Mouse (Mus musculus): Measurements from ENCODE around the gene Exo1.

Exo1 gene
- long read RNA-seq, experiment 1: 0 reads
- long read RNA-seq, experiment 2: 0 reads

- intact Hi-C loops (cut with DNase I): loop anchor here (5.0 kb wide), 1 partner anchor 253 kb away; the partner anchor contains the start of gene Fh1
Measured at GRCm38 (mm10) chr1:175880453-175881296, at the start of gene Exo1. TSS of gene Exo1 (plus strand) at chr1:175880581.

- intact Hi-C loops (cut with DNase I): no loop called here
Measured at GRCm38 (mm10) chr1:175855515-175855914, 24.9 kb upstream of the Exo1 start.

GRCm38 (mm10) chr1:175867050-175867449 is 13.3 kb upstream of the Exo1 start:
- intact Hi-C loops (cut with DNase I): loop anchor here (5.0 to 10.0 kb wide), 3 partner anchors 175 to 232 kb away; partner anchors contain the start of genes Chml and Opn3

- intact Hi-C loops (cut with DNase I): loop anchor here (5.0 to 10.0 kb wide), 3 partner anchors 175 to 233 kb away; partner anchors contain the start of genes Chml and Opn3
Measured at GRCm38 (mm10) chr1:175867558-175867957, 12.8 kb upstream of the Exo1 start.

GRCm38 (mm10) chr1:175870716-175871115 is 9.7 kb upstream of the Exo1 start:
- intact Hi-C loops (cut with DNase I): no loop called here

GRCm38 (mm10) chr1:175872028-175872816 is 8.2 kb upstream of the Exo1 start:
- intact Hi-C loops (cut with DNase I): no loop called here

GRCm38 (mm10) chr1:175883398-175883797 is 3.0 kb downstream of the Exo1 start:
- intact Hi-C loops (cut with DNase I): loop anchor here (5.0 kb wide), 1 partner anchor 256 kb away; the partner anchor contains the start of gene Fh1

- intact Hi-C loops (cut with DNase I): no loop called here
Measured at GRCm38 (mm10) chr1:175893263-175893662, 12.9 kb downstream of the Exo1 start.

GRCm38 (mm10) chr1:175893726-175894125 is 13.3 kb downstream of the Exo1 start:
- intact Hi-C loops (cut with DNase I): no loop called here

GRCm38 (mm10) chr1:175911207-175911606 is 30.8 kb downstream of the Exo1 start:
- intact Hi-C loops (cut with DNase I): no loop called here

GRCm38 (mm10) chr1:175912038-175912437 is 31.7 kb downstream of the Exo1 start:
- intact Hi-C loops (cut with DNase I): no loop called here

- intact Hi-C loops (cut with DNase I): no loop called here
Measured at GRCm38 (mm10) chr1:175913728-175914303, 33.4 kb downstream of the Exo1 start.

GRCm38 (mm10) chr1:175920029-175920428 is 39.6 kb downstream of the Exo1 start, which contains the start of gene Gm38100:
TSS of gene Gm38100 (plus strand) at chr1:175920329.
- intact Hi-C loops (cut with DNase I): no loop called here

- intact Hi-C loops (cut with DNase I): no loop called here
Measured at GRCm38 (mm10) chr1:175921091-175921490, 40.7 kb downstream of the Exo1 start.

GRCm38 (mm10) chr1:175923848-175924787 is 43.7 kb downstream of the Exo1 start:
- intact Hi-C loops (cut with DNase I): loop anchor here (2.0 kb wide), 1 partner anchor 253 kb away; no protein-coding TSS in a partner anchor

GRCm38 (mm10) chr1:175931391-175931790 is 51.0 kb downstream of the Exo1 start:
- intact Hi-C loops (cut with DNase I): loop anchor here (10.0 kb wide), 1 partner anchor 933 kb away; no protein-coding TSS in a partner anchor

GRCm38 (mm10) chr1:175936282-175936737 is 55.9 kb downstream of the Exo1 start:
- intact Hi-C loops (cut with DNase I): loop anchor here (5.0 to 10.0 kb wide), 3 partner anchors 286 to 928 kb away; no protein-coding TSS in a partner anchor

- intact Hi-C loops (cut with DNase I): loop anchor here (5.0 to 10.0 kb wide), 3 partner anchors 284 to 926 kb away; no protein-coding TSS in a partner anchor
Measured at GRCm38 (mm10) chr1:175938731-175939130, 58.4 kb downstream of the Exo1 start.

- intact Hi-C loops (cut with DNase I): no loop called here
Measured at GRCm38 (mm10) chr1:175943168-175943567, 62.8 kb downstream of the Exo1 start.
